Mouse (Mus musculus) kidney, postnatal 0 days (tissue): ENCODE results near the gene Hp. TPM values are rescaled to one million over a fixed set of nuclear protein-coding genes. Genes with fewer than 3 reads are reported as not detected.

Source experiments
- ATAC-seq: fragments of 200-750 bp; cut with Nextera tagmentation; replicated peaks from 2 replicates; pipeline ENCODE4 v1.8.0; 2017; ENCODE audit warnings: low read depth, moderate number of reproducible peaks, moderate TSS enrichment, moderate library complexity; ENCODE audit not compliant: low FRiP score
- DNase-seq: peaks from one replicate; pipeline ENCODE4 v3.0.0-alpha.2; 2016; ENCODE audit warnings: low spot score
- H3K27ac ChIP-seq: fragments of 300-500 bp; sonication (generic); 2 replicates; pipeline ENCODE4 v1.5.1; 2014; ENCODE audit warnings: mild to moderate bottlenecking
- H3K27me3 ChIP-seq: fragments of 300-500 bp; sonication (generic); 2 replicates; pipeline ENCODE4 v1.6.1; 2014; ENCODE audit warnings: low read length, mixed read lengths; ENCODE audit not compliant: insufficient read depth
- H3K36me3 ChIP-seq: fragments of 300-500 bp; sonication (generic); 2 replicates; pipeline ENCODE4 v1.6.1; 2014; ENCODE audit warnings: low read length, mixed read lengths; ENCODE audit not compliant: insufficient read depth
- H3K4me1 ChIP-seq: fragments of 300-500 bp; sonication (generic); replicated peaks from 2 replicates; pipeline ENCODE4 v1.6.1; 2014; ENCODE audit warnings: antibody characterized with exemption, low read length, mixed read lengths; ENCODE audit not compliant: insufficient read depth
- H3K4me2 ChIP-seq: fragments of 300-500 bp; sonication (generic); 2 replicates; pipeline ENCODE4 v1.6.1; 2014; ENCODE audit warnings: mild to moderate bottlenecking, low read length, moderate library complexity, mixed read lengths
- H3K4me3 ChIP-seq: fragments of 300-500 bp; sonication (generic); replicated peaks from 2 replicates; pipeline ENCODE4 v1.5.1; 2014; ENCODE audit warnings: low read depth, low read length
- H3K9ac ChIP-seq: fragments of 300-500 bp; sonication (generic); 2 replicates; pipeline ENCODE4 v1.6.1; 2014; ENCODE audit warnings: low read depth, low read length
- H3K9me3 ChIP-seq: fragments of 300-500 bp; sonication (generic); replicated peaks from 2 replicates; pipeline ENCODE4 v1.6.1; 2016; ENCODE audit warnings: low read length, inconsistent platforms, mixed read lengths
- CTCF ChIP-seq: IDR thresholded peaks from 2 replicates; pipeline ENCODE4 v1.5.1; 2016; ENCODE audit warnings: antibody characterized with exemption, low read depth, mild to moderate bottlenecking, moderate library complexity
- WGBS: fragments of 180-500 bp; shearing (Covaris S2); extraction: QIAGEN DNeasy Blood & Tissue Kit; methylation state at CpG from one replicate; pipeline ENCODE4 v1.1.7; 2014; 5-methylcytosine and 5-hydroxymethylcytosine counted together
- polyA plus RNA-seq: library from polyadenylated mRNA; unstranded; fragments of >200 nt; fragmentation: Nextera tagmentation; extraction: Ambion mirVana; gene quantifications from 2 replicates; pipeline ENCODE4 v1.2.1, GENCODE M21; 2015

Gene Hp
- 7.8 and 8.5 TPM in 2 replicates for polyA plus RNA-seq

DNA sequence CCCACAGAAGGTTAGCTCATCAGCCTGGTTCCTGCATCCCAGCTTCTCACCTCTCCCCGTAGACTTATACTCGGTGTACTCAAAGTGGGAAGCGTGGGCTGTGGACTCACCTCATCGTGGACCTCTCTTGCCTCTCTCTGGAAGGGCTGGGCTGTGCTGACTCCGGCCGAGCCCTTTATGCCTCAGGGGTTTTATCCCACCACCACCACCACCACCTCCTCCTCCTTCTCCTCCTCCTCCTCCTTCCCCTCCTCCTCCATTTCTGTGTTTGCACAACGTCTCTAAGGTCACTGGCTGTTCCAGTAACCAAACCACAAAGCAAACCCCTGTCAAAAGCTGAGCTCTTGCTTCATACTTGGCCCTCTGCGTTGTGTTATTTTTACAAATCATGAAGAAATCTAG is at the start of gene Hp:
Gene Hp, minus strand, starts transcription at position 273 of the 402 bp plus-strand sequence.
- Histone ChIP-seq H3K27ac (no peak within 1 kb of the TSS), H3K36me3 (no peaks in the 10 kb centered on the region), H3K4me3 (no peak within 1 kb of the TSS), H3K9me3 (no peaks in the 10 kb centered on the region), H3K4me2 (no peak within 1 kb of the TSS), H3K4me1 (no peaks in the 10 kb centered on the region), H3K9ac (no peak within 1 kb of the TSS), H3K27me3 (no peaks in the 10 kb centered on the region)
- TF ChIP-seq CTCF: no peak
- 27% methylated on average over 8 of the region's 8 CpGs for WGBS
- ATAC-seq: no peak
- DNase-seq: peak; percentile 19

DNA sequence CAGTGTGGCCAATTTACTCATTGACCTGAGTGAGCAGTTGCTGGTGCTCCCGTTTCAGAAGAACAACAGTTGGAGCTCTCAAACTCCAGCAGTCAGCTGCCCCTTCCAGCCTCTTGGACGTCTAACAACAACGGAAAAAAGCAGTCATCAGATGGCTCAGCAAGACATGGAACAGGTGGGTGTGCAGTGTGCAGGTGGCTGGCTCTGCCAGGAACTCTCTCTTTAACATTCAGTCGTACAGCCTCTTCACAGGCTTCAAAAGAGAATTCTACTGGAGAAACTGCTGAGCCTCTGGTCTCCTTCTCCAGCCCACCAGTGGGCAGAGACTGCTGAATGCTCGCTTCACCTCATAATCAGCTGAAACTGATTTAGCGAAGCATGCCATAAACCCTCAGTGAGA is 49.7 kb upstream of the Hp start:
- ATAC-seq: no peak
- no peak overlapping the region for H3K9ac ChIP-seq
- H3K9me3 ChIP-seq: no peaks in the 10 kb centered on the region
- H3K36me3 ChIP-seq: no peaks in the 10 kb centered on the region
- 59% methylated on average over 6 of the region's 6 CpGs for WGBS
- no peak overlapping the region for H3K27ac ChIP-seq
- no peak for DNase-seq
- TF ChIP-seq CTCF: no peak
- no peak overlapping the region for H3K4me2 ChIP-seq
- H3K27me3 ChIP-seq: no peaks in the 10 kb centered on the region
- H3K4me1 ChIP-seq: no peaks in the 10 kb centered on the region
- H3K4me3 ChIP-seq: no peak overlapping the region

DNA sequence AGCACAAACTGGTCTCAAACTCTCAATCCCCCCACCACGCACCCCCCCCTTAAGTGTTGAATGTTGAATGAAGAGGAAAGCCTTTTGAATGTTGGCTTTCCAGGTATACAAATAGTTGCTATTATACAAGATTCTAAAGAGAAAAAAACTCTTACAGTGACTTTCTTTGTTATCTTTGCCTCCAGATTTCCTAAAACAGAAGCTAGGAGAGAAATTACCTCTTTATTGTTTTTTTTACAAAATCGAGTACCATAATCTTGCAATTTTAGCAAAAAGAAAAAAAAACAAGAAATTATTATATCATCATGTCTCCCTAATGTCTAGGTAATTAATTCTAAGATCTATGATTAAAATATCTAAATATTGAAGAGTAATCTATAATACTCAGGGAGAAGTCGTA is 36.6 kb upstream of the Hp start:
- Histone ChIP-seq H3K36me3 (no peaks in the 10 kb centered on the region), H3K27me3 (no peaks in the 10 kb centered on the region), H3K4me3 (no peak overlapping the region), H3K4me2 (no peak overlapping the region), H3K9ac (no peak overlapping the region), H3K27ac (no peak overlapping the region), H3K4me1 (no peaks in the 10 kb centered on the region), H3K9me3 (no peaks in the 10 kb centered on the region)
- DNase-seq (no peak), ATAC-seq (no peak)
- no peak for TF ChIP-seq CTCF
- WGBS: 87% methylated on average over 3 of the region's 3 CpGs

DNA sequence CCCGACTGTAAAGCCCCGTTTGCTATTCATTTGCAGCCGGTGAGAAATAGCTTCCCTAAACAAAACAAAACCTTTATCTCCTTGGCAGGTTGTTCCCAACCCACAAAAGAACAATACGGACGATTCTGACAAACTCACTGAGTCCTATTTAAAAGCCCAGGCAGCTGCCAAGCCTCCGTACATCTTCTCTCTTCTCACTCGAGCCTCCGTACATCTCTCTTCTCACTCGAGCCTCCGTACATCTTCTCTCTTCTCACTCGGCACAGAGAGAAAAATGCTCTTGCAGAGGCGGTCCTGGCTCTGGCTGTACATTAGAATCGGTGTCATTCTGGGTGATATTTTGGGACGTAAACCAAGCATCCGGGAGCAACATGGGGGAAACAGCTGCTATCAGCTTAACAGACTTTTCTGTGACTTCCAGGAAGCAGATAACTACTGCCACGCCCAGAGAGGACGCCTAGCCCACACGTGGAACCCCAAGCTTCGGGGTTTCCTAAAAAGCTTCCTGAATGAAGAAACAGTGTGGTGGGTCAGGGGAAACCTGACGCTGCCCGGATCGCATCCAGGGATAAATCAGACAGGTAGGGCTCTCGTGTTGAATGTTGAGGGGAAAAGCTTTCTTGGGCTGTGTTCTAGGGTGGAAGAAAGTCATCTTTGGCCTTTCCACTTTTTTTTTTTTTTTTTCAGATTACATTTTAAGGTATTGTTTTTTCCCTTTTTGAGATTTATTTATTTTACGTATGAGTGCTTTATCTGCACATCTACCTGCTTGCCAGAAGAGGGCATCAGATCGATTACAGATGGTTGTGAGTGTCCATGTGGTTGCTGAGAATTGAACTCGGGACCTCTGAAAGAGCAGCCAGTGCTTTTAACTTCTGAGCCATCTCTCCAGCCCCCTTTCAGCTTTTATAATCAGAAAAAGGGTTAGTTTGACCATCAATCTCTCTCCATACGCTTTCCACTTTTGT is 35.6 kb upstream of the Hp start, which contains the start of gene Pkd1l3:
Gene Pkd1l3, plus strand, starts transcription at position 275 of the 968 bp plus-strand sequence.
- TF ChIP-seq CTCF: peak; percentile 21; the same call in 1 of the 2 replicates
- 60% methylated on average over 27 of the region's 27 CpGs for WGBS
- no peaks in the 10 kb centered on the region for H3K36me3 ChIP-seq
- no peak within 1 kb of the TSS for H3K4me3 ChIP-seq
- peak within 1 kb of the TSS; percentile 25; the same call in 1 of the 2 replicates for H3K4me2 ChIP-seq
- H3K9me3 ChIP-seq: no peaks in the 10 kb centered on the region
- no peak within 1 kb of the TSS for H3K9ac ChIP-seq
- no peaks in the 10 kb centered on the region for H3K27me3 ChIP-seq
- H3K4me1 ChIP-seq: no peaks in the 10 kb centered on the region
- H3K27ac ChIP-seq: no peak within 1 kb of the TSS
- DNase-seq (no peak), ATAC-seq (no peak)

DNA sequence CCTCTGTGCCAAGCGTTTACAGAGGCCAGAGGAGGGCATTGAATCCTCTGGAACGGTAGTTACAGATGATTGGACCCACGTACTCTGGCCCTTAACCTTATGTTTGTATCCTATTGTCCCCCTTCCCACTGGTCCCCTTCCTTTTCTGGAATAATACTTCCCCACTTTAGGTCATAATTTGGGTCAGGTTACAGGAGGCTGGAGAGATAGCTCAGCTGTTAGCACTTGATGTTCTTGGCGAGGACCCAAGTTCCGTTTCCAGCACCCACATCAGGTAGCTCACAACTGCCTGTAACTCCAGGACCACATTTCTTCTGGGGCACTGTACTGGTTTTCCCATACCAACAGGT is 30.2 kb upstream of the Hp start:
- 10% methylated on average over 5 of the region's 5 CpGs for WGBS
- Histone ChIP-seq H3K4me1 (peaks cover 4% of the 10 kb centered on the region; the same call in 1 of the 2 replicates), H3K27me3 (no peaks in the 10 kb centered on the region), H3K4me2 (peak overlapping the region; percentile 80), H3K27ac (peak overlapping the region; percentile 97), H3K36me3 (no peaks in the 10 kb centered on the region), H3K9ac (peak overlapping the region; percentile 74), H3K4me3 (peak overlapping the region; percentile 67), H3K9me3 (no peaks in the 10 kb centered on the region)
- ATAC-seq: no peak
- TF ChIP-seq CTCF: no peak
- no peak for DNase-seq

DNA sequence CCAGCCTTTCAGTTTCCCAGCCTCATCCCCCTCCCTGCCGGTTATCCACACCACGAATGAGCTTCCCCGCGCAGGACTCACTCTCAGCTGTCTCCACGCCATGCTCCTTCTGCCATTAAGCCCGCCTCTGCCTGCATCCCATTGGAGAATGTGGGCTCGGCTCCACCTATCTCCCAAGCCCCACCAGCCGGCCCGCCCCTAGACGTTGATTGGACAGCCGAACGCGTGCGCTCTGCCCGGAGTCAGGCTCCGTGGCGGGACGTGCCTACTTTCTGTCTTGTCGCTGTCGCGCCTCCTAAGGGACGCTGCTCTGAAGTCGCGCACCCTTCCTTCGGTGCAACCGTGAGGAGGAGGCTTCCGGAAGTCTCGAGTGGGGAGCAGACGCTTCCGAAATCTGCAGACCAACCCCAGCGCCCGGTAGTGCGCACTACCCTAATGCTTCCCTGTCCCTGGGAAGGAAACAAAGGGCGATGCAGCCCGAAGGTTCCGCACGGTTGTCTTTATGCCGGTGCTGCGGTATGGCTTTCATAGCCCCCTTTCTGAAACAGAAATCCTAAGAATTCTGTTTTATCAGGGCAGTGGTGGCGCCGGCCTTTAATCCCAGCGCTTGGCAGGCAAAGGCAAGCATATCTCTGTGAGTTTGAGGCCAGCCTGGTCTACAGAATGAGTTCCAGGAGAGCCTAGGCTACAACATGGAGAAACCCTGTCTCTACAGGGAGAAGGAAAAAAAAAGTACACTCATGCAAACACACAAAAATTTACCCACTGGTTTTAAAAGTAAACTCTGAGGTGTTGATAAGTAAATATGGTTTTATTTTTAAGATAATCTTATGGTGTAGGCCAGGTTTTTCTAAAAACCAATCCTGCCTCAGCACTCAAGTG is 29.5 kb upstream of the Hp start, which contains the start of gene Dhodh:
Gene Dhodh, minus strand, starts transcription at position 403 of the 882 bp plus-strand sequence.
- ATAC-seq (peak; percentile 99), DNase-seq (peak; percentile 98)
- peak within 1 kb of the TSS; percentile 80 for H3K4me2 ChIP-seq
- peak within 1 kb of the TSS; percentile 74 for H3K9ac ChIP-seq
- H3K9me3 ChIP-seq: no peaks in the 10 kb centered on the region
- H3K36me3 ChIP-seq: no peaks in the 10 kb centered on the region
- H3K4me1 ChIP-seq: peaks cover 4% of the 10 kb centered on the region; the same call in 1 of the 2 replicates
- under 1% methylated on average over 42 of the region's 42 CpGs for WGBS
- peak; percentile 40; the same call in 1 of the 2 replicates for TF ChIP-seq CTCF
- peak within 1 kb of the TSS; percentile 67 for H3K4me3 ChIP-seq
- H3K27ac ChIP-seq: peak within 1 kb of the TSS; percentile 97
- no peaks in the 10 kb centered on the region for H3K27me3 ChIP-seq
